Mouse (Mus musculus): ENCODE measurements around the gene Synj1. TPM values are rescaled to one million over a fixed set of nuclear protein-coding genes. Genes with fewer than 3 reads are reported as not detected.

Gene Synj1
- 15.2 and 18.1 TPM in 2 replicates for polyA plus RNA-seq (2014; fragmentation: Nextera tagmentation; extraction: Ambion mirVana)

- peak; percentile 90 for DNase-seq (ENCODE audit: low spot score)
- Histone ChIP-seq H3K9ac (ENCODE audit: low read length) (peak within 1 kb of the TSS; percentile 71), H3K27me3 (replicated peaks; ENCODE audit: control insufficient read depth, insufficient read depth, low read length) (no peaks in the 10 kb centered on the region), H3K27ac (ENCODE audit: low read depth) (peak within 1 kb of the TSS; percentile 85), H3K9me3 (ENCODE audit: control insufficient read depth, low read length) (no peaks in the 10 kb centered on the region), H3K4me3 (ENCODE audit: low read depth, low read length) (peak within 1 kb of the TSS; percentile 88), H3K4me1 (replicated peaks; ENCODE audit: control insufficient read depth, insufficient read depth, low read length) (peaks cover 8% of the 10 kb centered on the region), H3K4me2 (ENCODE audit: low read length) (peak within 1 kb of the TSS; percentile 80), H3K36me3 (ENCODE audit: control insufficient read depth, insufficient read depth, low read length) (peaks cover 30% of the 10 kb centered on the region)
- WGBS: under 1% methylated on average over 57 of the region's 66 CpGs
- ATAC-seq (replicated peaks; ENCODE audit: low FRiP score, low TSS enrichment, low read depth): peak; percentile 95
Measured at GRCm38 (mm10) chr16:91011021-91011683, at the start of gene Synj1. Gene Synj1, minus strand, starts transcription at chr16:91011308.

GRCm38 (mm10) chr16:91057741-91058140 lies 46.6 kb upstream of the Synj1 start:
- no peaks in the 10 kb centered on the region for H3K9me3 ChIP-seq (ENCODE audit: control insufficient read depth, low read length)
- no peaks in the 10 kb centered on the region for H3K27me3 ChIP-seq (replicated peaks; ENCODE audit: control insufficient read depth, insufficient read depth, low read length)
- no peaks in the 10 kb centered on the region for H3K36me3 ChIP-seq (ENCODE audit: control insufficient read depth, insufficient read depth, low read length)
- H3K4me3 ChIP-seq (ENCODE audit: low read depth, low read length): no peak overlapping the region
- WGBS: 69% methylated on average over 6 of the region's 6 CpGs
- no peak overlapping the region for H3K27ac ChIP-seq (ENCODE audit: low read depth)
- H3K9ac ChIP-seq (ENCODE audit: low read length): no peak overlapping the region
- H3K4me1 ChIP-seq (replicated peaks; ENCODE audit: control insufficient read depth, insufficient read depth, low read length): no peaks in the 10 kb centered on the region
- ATAC-seq (replicated peaks; ENCODE audit: low FRiP score, low TSS enrichment, low read depth): no peak
- no peak overlapping the region for H3K4me2 ChIP-seq (ENCODE audit: low read length)
- DNase-seq (ENCODE audit: low spot score): no peak

- H3K9ac ChIP-seq (ENCODE audit: low read length): no peak overlapping the region
- no peaks in the 10 kb centered on the region for H3K9me3 ChIP-seq (ENCODE audit: control insufficient read depth, low read length)
- no peaks in the 10 kb centered on the region for H3K27me3 ChIP-seq (replicated peaks; ENCODE audit: control insufficient read depth, insufficient read depth, low read length)
- no peaks in the 10 kb centered on the region for H3K4me1 ChIP-seq (replicated peaks; ENCODE audit: control insufficient read depth, insufficient read depth, low read length)
- ATAC-seq (replicated peaks; ENCODE audit: low FRiP score, low TSS enrichment, low read depth) (no peak), DNase-seq (ENCODE audit: low spot score) (no peak)
- H3K4me3 ChIP-seq (ENCODE audit: low read depth, low read length): no peak overlapping the region
- H3K4me2 ChIP-seq (ENCODE audit: low read length): no peak overlapping the region
- WGBS: 81% methylated on average over 4 of the region's 4 CpGs
- H3K36me3 ChIP-seq (ENCODE audit: control insufficient read depth, insufficient read depth, low read length): no peaks in the 10 kb centered on the region
- H3K27ac ChIP-seq (ENCODE audit: low read depth): no peak overlapping the region
Measured at GRCm38 (mm10) chr16:91057261-91057660, 46.2 kb upstream of the Synj1 start.

DNA sequence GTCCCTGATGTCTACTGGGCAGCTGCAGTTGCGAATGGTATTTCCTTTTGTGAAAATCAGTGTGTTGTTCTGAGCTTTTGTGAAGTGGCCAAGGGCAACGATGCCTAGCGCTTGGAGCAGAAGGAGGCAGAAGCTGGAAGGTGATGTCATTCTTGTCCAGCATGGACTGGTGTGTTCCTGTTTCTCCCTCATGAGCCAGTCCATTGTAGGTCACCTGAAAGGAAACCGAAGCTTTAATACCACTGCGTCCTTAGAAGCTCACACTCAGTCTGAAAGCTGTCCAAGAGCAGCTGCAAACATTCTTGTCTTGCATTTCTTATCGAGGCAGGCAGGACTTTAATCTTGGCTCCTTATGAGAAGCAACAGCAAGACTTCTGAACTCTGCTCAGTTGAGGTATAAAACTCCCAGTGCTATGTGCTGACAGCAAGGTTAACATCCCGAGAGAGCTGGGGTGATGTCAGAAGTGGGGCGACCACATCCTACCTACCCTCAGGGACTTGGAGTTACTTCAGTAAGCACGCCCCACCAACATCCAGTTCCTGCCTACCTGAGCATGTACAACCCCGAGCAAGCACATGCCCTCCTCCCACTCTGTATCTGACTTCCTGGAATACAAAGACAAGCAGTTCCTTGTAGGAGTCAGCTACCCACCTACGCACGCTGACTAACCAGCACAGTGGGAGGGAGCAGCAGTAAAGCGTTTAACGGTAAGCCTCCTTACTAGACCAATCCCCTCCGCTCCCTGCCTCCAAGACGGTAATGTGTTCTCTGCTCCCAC lies 45.1 kb upstream of the Synj1 start:
- no peaks in the 10 kb centered on the region for H3K4me1 ChIP-seq (replicated peaks; ENCODE audit: control insufficient read depth, insufficient read depth, low read length)
- no peaks in the 10 kb centered on the region for H3K9me3 ChIP-seq (ENCODE audit: control insufficient read depth, low read length)
- no peak overlapping the region for H3K9ac ChIP-seq (ENCODE audit: low read length)
- no peak overlapping the region for H3K27ac ChIP-seq (ENCODE audit: low read depth)
- 61% methylated on average over 16 of the region's 16 CpGs for WGBS
- H3K4me2 ChIP-seq (ENCODE audit: low read length): no peak overlapping the region
- ATAC-seq (replicated peaks; ENCODE audit: low FRiP score, low TSS enrichment, low read depth): peak; percentile 68; the same call in 1 of the 2 replicates
- peak; percentile 58 for DNase-seq (ENCODE audit: low spot score)
- H3K27me3 ChIP-seq (replicated peaks; ENCODE audit: control insufficient read depth, insufficient read depth, low read length): no peaks in the 10 kb centered on the region
- H3K4me3 ChIP-seq (ENCODE audit: low read depth, low read length): no peak overlapping the region
- H3K36me3 ChIP-seq (ENCODE audit: control insufficient read depth, insufficient read depth, low read length): no peaks in the 10 kb centered on the region

DNA sequence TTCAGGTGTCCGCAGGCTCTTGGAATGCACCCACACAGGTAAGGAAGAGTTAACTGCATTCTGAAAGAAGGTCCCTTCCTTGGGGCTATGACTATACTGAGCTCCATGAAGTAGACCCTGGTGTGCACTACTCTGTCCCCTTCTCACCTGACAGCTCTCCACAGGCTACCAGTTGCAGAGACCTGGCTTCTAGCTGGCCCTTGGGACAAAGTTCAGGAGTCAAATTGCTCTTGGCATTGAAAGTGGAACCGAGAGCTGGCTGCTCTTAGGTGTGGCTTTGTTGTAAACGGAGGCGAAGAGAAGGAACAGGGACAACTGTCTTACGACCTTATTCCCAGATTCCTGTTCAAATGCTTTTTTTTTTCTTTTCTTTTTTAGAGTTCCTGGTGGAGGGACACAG lies 44.0 kb upstream of the Synj1 start:
- 77% methylated on average over 5 of the region's 5 CpGs for WGBS
- H3K4me2 ChIP-seq (ENCODE audit: low read length): no peak overlapping the region
- no peak overlapping the region for H3K27ac ChIP-seq (ENCODE audit: low read depth)
- no peaks in the 10 kb centered on the region for H3K4me1 ChIP-seq (replicated peaks; ENCODE audit: control insufficient read depth, insufficient read depth, low read length)
- H3K9me3 ChIP-seq (ENCODE audit: control insufficient read depth, low read length): no peaks in the 10 kb centered on the region
- H3K27me3 ChIP-seq (replicated peaks; ENCODE audit: control insufficient read depth, insufficient read depth, low read length): no peaks in the 10 kb centered on the region
- ATAC-seq (replicated peaks; ENCODE audit: low FRiP score, low TSS enrichment, low read depth) (0 out of 2 replicates have a peak, but pooled peaks have one; percentile 34), DNase-seq (ENCODE audit: low spot score) (no peak)
- no peak overlapping the region for H3K9ac ChIP-seq (ENCODE audit: low read length)
- no peak overlapping the region for H3K4me3 ChIP-seq (ENCODE audit: low read depth, low read length)
- no peaks in the 10 kb centered on the region for H3K36me3 ChIP-seq (ENCODE audit: control insufficient read depth, insufficient read depth, low read length)

- Histone ChIP-seq H3K9ac (ENCODE audit: low read length) (no peak overlapping the region), H3K4me3 (ENCODE audit: low read depth, low read length) (no peak overlapping the region), H3K9me3 (ENCODE audit: control insufficient read depth, low read length) (no peaks in the 10 kb centered on the region), H3K27ac (ENCODE audit: low read depth) (no peak overlapping the region), H3K36me3 (ENCODE audit: control insufficient read depth, insufficient read depth, low read length) (no peaks in the 10 kb centered on the region), H3K27me3 (replicated peaks; ENCODE audit: control insufficient read depth, insufficient read depth, low read length) (no peaks in the 10 kb centered on the region), H3K4me1 (replicated peaks; ENCODE audit: control insufficient read depth, insufficient read depth, low read length) (no peaks in the 10 kb centered on the region), H3K4me2 (ENCODE audit: low read length) (no peak overlapping the region)
- WGBS: 50% methylated on average over 8 of the region's 8 CpGs
- peak; percentile 24 for DNase-seq (ENCODE audit: low spot score)
- no peak for ATAC-seq (replicated peaks; ENCODE audit: low FRiP score, low TSS enrichment, low read depth)
Measured at GRCm38 (mm10) chr16:91053599-91053998, 42.5 kb upstream of the Synj1 start.

DNA sequence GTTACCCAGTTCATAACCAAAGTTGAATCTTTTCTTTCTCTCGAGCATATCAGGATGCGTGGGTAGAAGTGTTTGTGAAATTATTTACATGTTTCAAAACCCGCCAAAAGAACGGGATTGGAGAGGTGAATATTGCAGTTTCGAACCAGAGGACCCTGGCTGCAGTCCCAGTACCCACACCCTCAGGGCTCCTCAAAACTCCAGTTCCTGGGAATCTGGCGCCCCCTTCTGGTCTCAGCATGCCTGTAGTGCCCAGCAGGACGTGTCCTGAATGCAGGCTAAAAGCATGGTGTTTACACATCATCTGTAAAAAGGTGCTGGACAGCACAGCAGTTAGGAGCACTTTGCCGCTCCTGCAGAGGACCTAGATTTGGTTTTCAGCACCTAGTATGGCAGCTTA lies 34.4 kb upstream of the Synj1 start:
- H3K27me3 ChIP-seq (replicated peaks; ENCODE audit: control insufficient read depth, insufficient read depth, low read length): no peaks in the 10 kb centered on the region
- H3K4me3 ChIP-seq (ENCODE audit: low read depth, low read length): no peak overlapping the region
- ATAC-seq (replicated peaks; ENCODE audit: low FRiP score, low TSS enrichment, low read depth) (no peak), DNase-seq (ENCODE audit: low spot score) (peak; percentile 64)
- WGBS: 57% methylated on average over 8 of the region's 8 CpGs
- no peak overlapping the region for H3K9ac ChIP-seq (ENCODE audit: low read length)
- no peak overlapping the region for H3K27ac ChIP-seq (ENCODE audit: low read depth)
- peaks cover 12% of the 10 kb centered on the region for H3K36me3 ChIP-seq (ENCODE audit: control insufficient read depth, insufficient read depth, low read length)
- no peak overlapping the region for H3K4me2 ChIP-seq (ENCODE audit: low read length)
- H3K4me1 ChIP-seq (replicated peaks; ENCODE audit: control insufficient read depth, insufficient read depth, low read length): peaks cover 6% of the 10 kb centered on the region
- H3K9me3 ChIP-seq (ENCODE audit: control insufficient read depth, low read length): no peaks in the 10 kb centered on the region

- ATAC-seq (replicated peaks; ENCODE audit: low FRiP score, low TSS enrichment, low read depth) (peak; percentile 98), DNase-seq (ENCODE audit: low spot score) (peak; percentile 99)
- Histone ChIP-seq H3K36me3 (ENCODE audit: control insufficient read depth, insufficient read depth, low read length) (peaks cover 19% of the 10 kb centered on the region), H3K4me2 (ENCODE audit: low read length) (peak within 1 kb of the TSS; percentile 78), H3K4me3 (ENCODE audit: low read depth, low read length) (peak within 1 kb of the TSS; percentile 63), H3K9ac (ENCODE audit: low read length) (peak within 1 kb of the TSS; percentile 96), H3K4me1 (replicated peaks; ENCODE audit: control insufficient read depth, insufficient read depth, low read length) (peaks cover 6% of the 10 kb centered on the region), H3K27me3 (replicated peaks; ENCODE audit: control insufficient read depth, insufficient read depth, low read length) (no peaks in the 10 kb centered on the region), H3K9me3 (ENCODE audit: control insufficient read depth, low read length) (no peaks in the 10 kb centered on the region), H3K27ac (ENCODE audit: low read depth) (peak within 1 kb of the TSS; percentile 93)
- WGBS: 1% methylated on average over 68 of the region's 70 CpGs
Measured at GRCm38 (mm10) chr16:91044270-91045182, 33.4 kb upstream of the Synj1 start, which contains the start of gene Paxbp1. Gene Paxbp1, minus strand, starts transcription at chr16:91044543.

All from intestine, embryonic 14.5 days (tissue).